Mouse (Mus musculus) midbrain, postnatal 0 days (tissue): ENCODE data around the gene Utrn. TPM values are rescaled to one million over a fixed set of nuclear protein-coding genes. Genes with fewer than 3 reads are reported as not detected.
A peak's percentile ranks its signal among the peaks of the same experiment; 100 is the strongest.

Experiments used
- ATAC-seq: fragments of 200-750 bp; cut with Nextera tagmentation; 2 replicates; pipeline ENCODE4 v1.8.0; 2017; ENCODE audit warnings: moderate number of reproducible peaks, mild to moderate bottlenecking, moderate TSS enrichment, moderate library complexity; ENCODE audit not compliant: low FRiP score
- DNase-seq: peaks from one replicate; pipeline ENCODE4 v3.0.0-alpha.2; 2015; ENCODE audit warnings: low spot score
- H3K27ac ChIP-seq: fragments of 300-500 bp; sonication (generic); 2 replicates; pipeline ENCODE4 v1.5.1; 2014; ENCODE audit warnings: low read depth, mild to moderate bottlenecking, low read length, mixed read lengths
- H3K27me3 ChIP-seq: fragments of 300-500 bp; sonication (generic); 2 replicates; pipeline ENCODE4 v1.6.1; 2014; ENCODE audit warnings: low read length, control low read depth, mixed read lengths; ENCODE audit not compliant: insufficient read depth
- H3K36me3 ChIP-seq: fragments of 300-500 bp; sonication (generic); 2 replicates; pipeline ENCODE4 v1.6.1; 2014; ENCODE audit warnings: low read length, control low read depth, mixed read lengths; ENCODE audit not compliant: insufficient read depth
- H3K4me1 ChIP-seq: fragments of 300-500 bp; sonication (generic); 2 replicates; pipeline ENCODE4 v1.6.1; 2014; ENCODE audit warnings: mild to moderate bottlenecking, control low read depth, antibody characterized with exemption, low read length, mixed read lengths; ENCODE audit not compliant: insufficient read depth
- H3K4me2 ChIP-seq: fragments of 300-500 bp; sonication (generic); 2 replicates; pipeline ENCODE4 v1.6.1; 2014; ENCODE audit warnings: low read depth, mild to moderate bottlenecking, low read length, mixed read lengths; ENCODE audit not compliant: poor library complexity, severe bottlenecking
- H3K4me3 ChIP-seq: fragments of 300-500 bp; sonication (generic); 2 replicates; pipeline ENCODE4 v1.5.1; 2014; ENCODE audit warnings: low read depth, mild to moderate bottlenecking, low read length, moderate library complexity
- H3K9ac ChIP-seq: fragments of 300-500 bp; sonication (generic); replicated peaks from 2 replicates; pipeline ENCODE4 v1.6.1; 2014; ENCODE audit warnings: mild to moderate bottlenecking, low read length, moderate library complexity, mixed read lengths; ENCODE audit not compliant: poor library complexity, severe bottlenecking
- H3K9me3 ChIP-seq: fragments of 300-500 bp; sonication (generic); 2 replicates; pipeline ENCODE4 v1.6.1; 2016; ENCODE audit warnings: low read length, control low read depth
- CTCF ChIP-seq: IDR thresholded peaks from 2 replicates; pipeline ENCODE4 v1.5.1; 2016; ENCODE audit warnings: antibody characterized with exemption, mild to moderate bottlenecking
- WGBS: fragments of 180-500 bp; shearing (Covaris S2); extraction: QIAGEN DNeasy Blood & Tissue Kit; methylation state at CpG from one replicate; pipeline ENCODE4 v1.1.7; 2014; 5-methylcytosine and 5-hydroxymethylcytosine counted together
- polyA plus RNA-seq: library from polyadenylated mRNA; unstranded; fragments of >200 nt; fragmentation: Nextera tagmentation; extraction: Ambion mirVana; gene quantifications from 2 replicates; pipeline ENCODE4 v1.2.1, GENCODE M21; 2015
- total RNA-seq: library from RNA; depleted of rRNA; stranded (reverse); fragments of >200 nt; gene quantifications from 2 replicates; pipeline ENCODE4 v1.2.3, GENCODE M21; 2014

Utrn gene
- total and polyA plus RNA-seq, 2 experiments from 2014 or later, result 15.4 to 20.6 TPM

- no peak overlapping the region for H3K27ac ChIP-seq
- no peak for ATAC-seq
- H3K9me3 ChIP-seq, result no peaks in the 10 kb centered on the region
- no peak overlapping the region for H3K4me3 ChIP-seq
- no peaks in the 10 kb centered on the region for H3K27me3 ChIP-seq
- 89% methylated on average over 4 of the region's 4 CpGs for WGBS
- no peak overlapping the region for H3K4me2 ChIP-seq
- no peaks in the 10 kb centered on the region for H3K4me1 ChIP-seq
- no peak overlapping the region for H3K9ac ChIP-seq
- no peak for DNase-seq
- no peak for TF ChIP-seq CTCF
- no peaks in the 10 kb centered on the region for H3K36me3 ChIP-seq
Measured at GRCm38 (mm10) chr10:12798248-12798647, 70.9 kb downstream of the Utrn start.

- Histone ChIP-seq H3K9ac (no peak overlapping the region), H3K27ac (no peak overlapping the region)
- no peak for TF ChIP-seq CTCF
Measured at GRCm38 (mm10) chr10:12796510-12796840, 72.7 kb downstream of the Utrn start.

GRCm38 (mm10) chr10:12795796-12796509 lies 73.2 kb downstream of the Utrn start:
- Histone ChIP-seq H3K4me1 (no peaks in the 10 kb centered on the region), H3K9me3 (no peaks in the 10 kb centered on the region), H3K4me2 (no peak overlapping the region), H3K27me3 (no peaks in the 10 kb centered on the region), H3K4me3 (no peak overlapping the region), H3K36me3 (no peaks in the 10 kb centered on the region), H3K9ac (no peak overlapping the region), H3K27ac (no peak overlapping the region)
- TF ChIP-seq CTCF, result no peak
- 0 out of 2 replicates have a peak, but pooled peaks have one; percentile 41 for ATAC-seq
- DNase-seq, result peak; percentile 27
- WGBS, result 49% methylated on average over 8 of the region's 8 CpGs

More at GRCm38 (mm10) chr10:12796510-12796840, 72.7 kb downstream of the Utrn start:
- Histone ChIP-seq H3K4me2 (no peak overlapping the region), H3K4me1 (no peaks in the 10 kb centered on the region), H3K9me3 (no peaks in the 10 kb centered on the region), H3K36me3 (no peaks in the 10 kb centered on the region), H3K27me3 (no peaks in the 10 kb centered on the region), H3K4me3 (no peak overlapping the region)
- WGBS, result 63% methylated on average over 1 of the region's 1 CpGs
- ATAC-seq (peak; percentile 65; the same call in 1 of the 2 replicates), DNase-seq (peak; percentile 79)

GRCm38 (mm10) chr10:12792049-12792448 lies 77.1 kb downstream of the Utrn start:
- Histone ChIP-seq H3K4me2 (no peak overlapping the region), H3K9me3 (no peaks in the 10 kb centered on the region), H3K36me3 (no peaks in the 10 kb centered on the region), H3K27me3 (no peaks in the 10 kb centered on the region), H3K4me3 (no peak overlapping the region), H3K4me1 (no peaks in the 10 kb centered on the region), H3K27ac (no peak overlapping the region), H3K9ac (no peak overlapping the region)
- no peak for ATAC-seq
- no peak for DNase-seq
- WGBS, result 27% methylated on average over 6 of the region's 6 CpGs
- TF ChIP-seq CTCF, result no peak

GRCm38 (mm10) chr10:12790881-12791280 lies 78.3 kb downstream of the Utrn start:
- Histone ChIP-seq H3K36me3 (no peaks in the 10 kb centered on the region), H3K4me1 (no peaks in the 10 kb centered on the region), H3K9ac (no peak overlapping the region), H3K4me2 (no peak overlapping the region), H3K27ac (no peak overlapping the region), H3K4me3 (no peak overlapping the region), H3K27me3 (no peaks in the 10 kb centered on the region), H3K9me3 (no peaks in the 10 kb centered on the region)
- no peak for TF ChIP-seq CTCF
- 75% methylated on average over 3 of the region's 3 CpGs for WGBS
- ATAC-seq (no peak), DNase-seq (no peak)

DNA sequence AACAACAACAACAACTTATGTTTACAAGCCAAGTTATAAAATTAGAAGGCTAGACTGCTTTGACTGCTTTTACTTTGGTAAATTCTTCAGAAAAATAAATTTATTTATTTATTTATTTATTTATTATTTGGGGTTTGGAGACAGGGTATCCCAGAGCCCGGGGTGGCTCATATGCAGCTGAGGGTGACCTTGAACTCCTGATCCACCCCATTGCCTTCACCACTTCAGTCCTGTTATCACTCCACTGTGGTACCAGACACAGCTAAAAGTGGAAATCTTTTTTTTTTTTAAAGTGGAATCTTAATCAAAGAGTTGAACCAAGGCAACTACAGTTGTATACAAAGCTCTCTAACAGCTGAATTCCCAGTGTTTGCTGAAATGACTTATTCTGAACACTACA lies 80.6 kb downstream of the Utrn start:
- Histone ChIP-seq H3K36me3 (no peaks in the 10 kb centered on the region), H3K9me3 (no peaks in the 10 kb centered on the region), H3K9ac (no peak overlapping the region), H3K4me3 (no peak overlapping the region), H3K27me3 (no peaks in the 10 kb centered on the region), H3K27ac (no peak overlapping the region), H3K4me2 (no peak overlapping the region), H3K4me1 (no peaks in the 10 kb centered on the region)
- 89% methylated on average over 1 of the region's 1 CpGs for WGBS
- TF ChIP-seq CTCF, result no peak
- DNase-seq (no peak), ATAC-seq (no peak)
